Mouse (Mus musculus) ES-E14 (cell line): ENCODE data around the gene Rab34. TPM values are rescaled to one million over a fixed set of nuclear protein-coding genes. Genes with fewer than 3 reads are reported as not detected.

Source experiments
- DNase-seq: peaks from one replicate; pipeline ENCODE4 v3.0.0-alpha.2; 2013; ENCODE audit warnings: low read depth, low spot score
- H3K27ac ChIP-seq: 2 replicates; pipeline ENCODE4 v1.5.1; 2012; ENCODE audit warnings: low read depth, mild to moderate bottlenecking, low read length, moderate library complexity, mixed read lengths; ENCODE audit not compliant: poor library complexity, insufficient read depth, severe bottlenecking
- H3K36me3 ChIP-seq: 2 replicates; pipeline ENCODE4 v1.6.1; 2012; ENCODE audit warnings: mild to moderate bottlenecking, low read length, moderate library complexity, mixed read lengths; ENCODE audit not compliant: control insufficient read depth, poor library complexity, insufficient read depth, severe bottlenecking
- H3K4me1 ChIP-seq, 2 experiments: fragments of 150-350 bp in 1 of 2; sonication (generic) in 1 of 2; 2 replicates each; pipeline ENCODE4 v1.6.1; 2012; ENCODE audit warnings: low read length in 2 of 2, mild to moderate bottlenecking in 1 of 2, mixed read lengths in 1 of 2; ENCODE audit not compliant: control insufficient read depth in 2 of 2, insufficient read depth in 2 of 2, poor library complexity in 1 of 2
- H3K4me3 ChIP-seq, 2 experiments: fragments of 150-350 bp in 1 of 2; sonication (generic) in 1 of 2; 2 replicates each; pipeline ENCODE4 v1.5.1; 2012; ENCODE audit warnings: low read length in 2 of 2, low read depth in 1 of 2, mild to moderate bottlenecking in 1 of 2, mixed read lengths in 1 of 2; ENCODE audit not compliant: insufficient read depth in 1 of 2, poor library complexity in 1 of 2, severe bottlenecking in 1 of 2
- H3K9ac ChIP-seq: 2 replicates; pipeline ENCODE4 v1.6.1; 2012; ENCODE audit warnings: low read depth, mild to moderate bottlenecking, low read length, mixed read lengths; ENCODE audit not compliant: poor library complexity, insufficient read depth, severe bottlenecking
- H3K9me3 ChIP-seq: fragments of 150-350 bp; sonication (generic); 2 replicates; pipeline ENCODE4 v1.6.1; 2012; ENCODE audit warnings: low read depth, mild to moderate bottlenecking, low read length; ENCODE audit not compliant: control insufficient read depth, insufficient read depth
- CHD2 ChIP-seq: IDR thresholded peaks from 2 replicates; pipeline ENCODE4 v1.6.1; 2014; ENCODE audit warnings: mild to moderate bottlenecking, low read depth, low read length, inconsistent platforms
- HCFC1 ChIP-seq: IDR thresholded peaks from 2 replicates; pipeline ENCODE4 v1.6.1; 2012; ENCODE audit warnings: low read length, inconsistent platforms, borderline replicate concordance; ENCODE audit not compliant: insufficient read depth
- MAFK ChIP-seq: IDR thresholded peaks from 2 replicates; pipeline ENCODE4 v1.6.1; 2014; ENCODE audit warnings: mild to moderate bottlenecking, low read depth, low read length, inconsistent platforms; ENCODE audit not compliant: insufficient read depth
- ZC3H11A ChIP-seq: IDR thresholded peaks from 2 replicates; pipeline ENCODE4 v1.6.1; 2012; ENCODE audit warnings: low read depth, mild to moderate bottlenecking, inconsistent platforms, low read length, borderline replicate concordance
- ZNF384 ChIP-seq: IDR thresholded peaks from 2 replicates; pipeline ENCODE4 v1.6.1; 2012; ENCODE audit warnings: low read depth, low read length, inconsistent platforms
- in situ Hi-C, 2 experiments: fragments of 600-800 bp; cut with MboI; formaldehyde crosslinking; loops; one replicate each; pipeline ENCODE4 v1.15.1; 2025; ENCODE audit warnings: low sequenced_read_pairs in 2 of 2, inconsistent platforms in 1 of 2; ENCODE audit not compliant: unreplicated experiment in 2 of 2
- total RNA-seq: library from RNA; depleted of rRNA; stranded (reverse); fragments of 300-350 nt; gene quantifications from 2 replicates; pipeline ENCODE4 v1.2.3, GENCODE M21; 2012

Gene Rab34
- total RNA-seq, 1 experiment: 36.1 TPM

- Histone ChIP-seq H3K36me3 (peaks cover 46% of the 10 kb centered on the region), H3K27ac (no peak overlapping the region)
- in situ Hi-C loops: no loop called here
Observed at GRCm38 (mm10) chr11:78155674-78156073, 32.6 kb upstream of the Rab34 start.

GRCm38 (mm10) chr11:78156156-78156699 lies 32.0 kb upstream of the Rab34 start:
- TF ChIP-seq MAFK: no peak
- no peak for TF ChIP-seq CHD2
- TF ChIP-seq ZNF384: no peak
- no peak for TF ChIP-seq ZC3H11A
- TF ChIP-seq HCFC1: no peak
- no peak overlapping the region for H3K9ac ChIP-seq
- no peak for DNase-seq

More at GRCm38 (mm10) chr11:78155674-78156073, 32.6 kb upstream of the Rab34 start:
- Histone ChIP-seq H3K9ac (no peak overlapping the region), H3K4me1 (peaks cover 0 to 21% of the 10 kb centered on the region in 2 experiments; a peak in 2 of 4 replicates), H3K9me3 (no peaks in the 10 kb centered on the region), H3K4me3 (no peak overlapping the region)
- no peak for DNase-seq
- TF ChIP-seq HCFC1: no peak
- TF ChIP-seq CHD2: no peak
- no peak for TF ChIP-seq ZNF384
- TF ChIP-seq ZC3H11A: no peak
- no peak for TF ChIP-seq MAFK

GRCm38 (mm10) chr11:78159096-78159495 lies 29.1 kb upstream of the Rab34 start:
- peaks cover 64% of the 10 kb centered on the region for H3K36me3 ChIP-seq
- no peak for DNase-seq
- no peak for TF ChIP-seq CHD2
- no peak for TF ChIP-seq HCFC1
- peak; percentile 60; the same call in 1 of the 2 replicates for TF ChIP-seq ZNF384
- no peak for TF ChIP-seq MAFK
- TF ChIP-seq ZC3H11A: peak; percentile 71; the same call in 1 of the 2 replicates
- no peak overlapping the region for H3K9ac ChIP-seq
- in situ Hi-C loops: no loop called here
- no peaks in the 10 kb centered on the region for H3K9me3 ChIP-seq
- no peak overlapping the region for H3K27ac ChIP-seq
- H3K4me3 ChIP-seq: no peak overlapping the region
- peaks cover 0 to 36% of the 10 kb centered on the region in 2 experiments; a peak in 1 of 4 replicates for H3K4me1 ChIP-seq

More at GRCm38 (mm10) chr11:78156156-78156699, 32.0 kb upstream of the Rab34 start:
- H3K4me1 ChIP-seq: peaks cover 0 to 24% of the 10 kb centered on the region in 2 experiments; a peak in 2 of 4 replicates
- no peaks in the 10 kb centered on the region for H3K9me3 ChIP-seq
- H3K36me3 ChIP-seq: peaks cover 51% of the 10 kb centered on the region
- in situ Hi-C loops: no loop called here
- no peak overlapping the region for H3K27ac ChIP-seq
- no peak overlapping the region for H3K4me3 ChIP-seq

GRCm38 (mm10) chr11:78159557-78159956 lies 28.7 kb upstream of the Rab34 start:
- peaks cover 60% of the 10 kb centered on the region for H3K36me3 ChIP-seq
- in situ Hi-C loops: no loop called here
- no peak overlapping the region for H3K9ac ChIP-seq
- no peak overlapping the region for H3K4me3 ChIP-seq
- H3K27ac ChIP-seq: no peak overlapping the region
- no peak for DNase-seq
- no peaks in the 10 kb centered on the region for H3K9me3 ChIP-seq
- peaks cover 0 to 34% of the 10 kb centered on the region in 2 experiments; a peak in 1 of 4 replicates for H3K4me1 ChIP-seq
- no peak for TF ChIP-seq HCFC1
- TF ChIP-seq CHD2: no peak
- no peak for TF ChIP-seq ZC3H11A
- no peak for TF ChIP-seq ZNF384
